Mouse (Mus musculus) CH12.LX (cell line): ENCODE data around the gene Wdfy1. TPM values are rescaled to one million over a fixed set of nuclear protein-coding genes. Genes with fewer than 3 reads are reported as not detected.

Source experiments
- DNase-seq: peaks from one replicate; pipeline ENCODE4 v3.0.0-alpha.2; 2013; ENCODE audit errors: extremely low read depth
- H3K27ac ChIP-seq: 2 replicates; pipeline ENCODE4 v1.5.1; 2012; ENCODE audit warnings: low read depth, mild to moderate bottlenecking, control low read depth, moderate library complexity; ENCODE audit not compliant: insufficient read depth
- H3K27me3 ChIP-seq: replicated peaks from 2 replicates; pipeline ENCODE3; 2012; ENCODE audit warnings: inconsistent platforms
- H3K36me3 ChIP-seq, 2 experiments: replicated peaks in 1 of 2; 2 replicates each; pipeline versions ENCODE3 to v1.6.1; 2012; ENCODE audit warnings: inconsistent platforms in 1 of 2, low read length in 1 of 2, mild to moderate bottlenecking in 1 of 2, mixed read lengths in 1 of 2, moderate library complexity in 1 of 2; ENCODE audit not compliant: control insufficient read depth in 1 of 2, insufficient read depth in 1 of 2
- H3K4me1 ChIP-seq, 2 experiments: 2 replicates each; pipeline ENCODE4 v1.6.1; 2012; ENCODE audit warnings: inconsistent platforms in 1 of 2, moderate library complexity in 1 of 2; ENCODE audit not compliant: insufficient read depth in 2 of 2, control insufficient read depth in 1 of 2
- H3K4me2 ChIP-seq: 2 replicates; pipeline ENCODE4 v1.6.1; 2012; ENCODE audit warnings: low read depth, mild to moderate bottlenecking, control low read depth; ENCODE audit not compliant: poor library complexity, insufficient read depth, severe bottlenecking
- H3K4me3 ChIP-seq, 3 experiments: fragments of 150-350 bp in 1 of 3; sonication (generic) in 1 of 3; replicated peaks in 1 of 3; 2 replicates each; pipeline versions ENCODE3 to v1.5.1; 2011 to 2012; ENCODE audit warnings: low read depth in 2 of 3, low read length in 2 of 3, mild to moderate bottlenecking in 2 of 3, moderate library complexity in 2 of 3, control low read depth in 1 of 3, improper control_type of control experiment in 1 of 3, inconsistent platforms in 1 of 3, mixed read lengths in 1 of 3; ENCODE audit not compliant: poor library complexity in 1 of 3
- H3K79me2 ChIP-seq: replicated peaks from 2 replicates; pipeline ENCODE4 v1.6.1; 2012; ENCODE audit warnings: mild to moderate bottlenecking, moderate library complexity; ENCODE audit not compliant: control insufficient read depth, poor library complexity, insufficient read depth, severe bottlenecking; ENCODE audit errors: extremely low read depth
- H3K9ac ChIP-seq: 2 replicates; pipeline ENCODE4 v1.6.1; 2012; ENCODE audit warnings: low read depth, mild to moderate bottlenecking, control low read depth, moderate library complexity; ENCODE audit not compliant: insufficient read depth
- H3K9me3 ChIP-seq: replicated peaks from 2 replicates; pipeline ENCODE3; 2012; ENCODE audit warnings: low read length, inconsistent platforms, mixed read lengths
- BHLHE40 ChIP-seq: IDR thresholded peaks from 2 replicates; pipeline ENCODE4 v1.6.1; 2011; ENCODE audit warnings: mild to moderate bottlenecking, low read depth, low read length, improper control_type of control experiment
- CHD1 ChIP-seq: IDR thresholded peaks from 2 replicates; pipeline ENCODE4 v1.6.1; 2012; ENCODE audit warnings: low read depth, low read length, improper control_type of control experiment, inconsistent platforms
- CHD2 ChIP-seq: IDR thresholded peaks from 2 replicates; pipeline ENCODE4 v1.6.1; 2011; ENCODE audit warnings: low read length, improper control_type of control experiment
- E2F4 ChIP-seq: IDR thresholded peaks from 2 replicates; pipeline ENCODE4 v1.6.1; 2011; ENCODE audit warnings: low read depth, low read length, improper control_type of control experiment; ENCODE audit not compliant: insufficient replicate concordance
- ELF1 ChIP-seq: IDR thresholded peaks from 2 replicates; pipeline ENCODE4 v1.6.1; 2014; ENCODE audit warnings: low read depth, mild to moderate bottlenecking, inconsistent platforms, low read length, improper control_type of control experiment
- EP300 ChIP-seq: IDR thresholded peaks from 2 replicates; pipeline ENCODE4 v1.6.1; 2011; ENCODE audit warnings: low read length, improper control_type of control experiment
- ETS1 ChIP-seq: conservative IDR thresholded peaks from 2 replicates; pipeline ENCODE4 v1.6.1; 2012; ENCODE audit warnings: low read depth, mild to moderate bottlenecking, inconsistent platforms, low read length, improper control_type of control experiment, moderate library complexity
- GABPA ChIP-seq: IDR thresholded peaks from 2 replicates; pipeline ENCODE4 v1.6.1; 2012; ENCODE audit warnings: low read depth, low read length, improper control_type of control experiment, inconsistent platforms; ENCODE audit not compliant: insufficient replicate concordance
- HCFC1 ChIP-seq: IDR thresholded peaks from 2 replicates; pipeline ENCODE4 v1.6.1; 2012; ENCODE audit warnings: low read depth, mild to moderate bottlenecking, inconsistent platforms, low read length, improper control_type of control experiment
- JUND ChIP-seq: conservative IDR thresholded peaks from 2 replicates; pipeline ENCODE4 v1.6.1; 2011; ENCODE audit warnings: low read depth, low read length, improper control_type of control experiment
- MAFK ChIP-seq: IDR thresholded peaks from 2 replicates; pipeline ENCODE4 v1.6.1; 2011; ENCODE audit warnings: low read length, improper control_type of control experiment; ENCODE audit not compliant: insufficient replicate concordance
- MAX ChIP-seq: IDR thresholded peaks from 2 replicates; pipeline ENCODE4 v1.6.1; 2011; ENCODE audit warnings: low read length, improper control_type of control experiment
- MYC ChIP-seq: IDR thresholded peaks from 2 replicates; pipeline ENCODE4 v1.6.1; 2011; ENCODE audit warnings: low read depth, mild to moderate bottlenecking, improper control_type of control experiment, low read length
- NRF1 ChIP-seq: IDR thresholded peaks from 2 replicates; pipeline ENCODE4 v1.6.1; 2014; ENCODE audit warnings: low read depth, mild to moderate bottlenecking, inconsistent platforms, low read length, improper control_type of control experiment, moderate library complexity
- PAX5 ChIP-seq: IDR thresholded peaks from 2 replicates; pipeline ENCODE4 v1.6.1; 2012; ENCODE audit warnings: low read length, inconsistent platforms, mixed read lengths
- POLR2AphosphoS2 ChIP-seq: IDR thresholded peaks from 2 replicates; pipeline ENCODE4 v1.6.1; 2011; ENCODE audit warnings: low read depth, low read length, improper control_type of control experiment
- RAD21 ChIP-seq: IDR thresholded peaks from 2 replicates; pipeline ENCODE4 v1.6.1; 2011; ENCODE audit warnings: low read depth, mild to moderate bottlenecking, low read length, improper control_type of control experiment, moderate library complexity
- SIN3A ChIP-seq: IDR thresholded peaks from 2 replicates; pipeline ENCODE4 v1.6.1; 2012; ENCODE audit warnings: low read length, improper control_type of control experiment, inconsistent platforms
- TCF12 ChIP-seq: IDR thresholded peaks from 2 replicates; pipeline ENCODE4 v1.6.1; 2014; ENCODE audit warnings: low read depth, mild to moderate bottlenecking, inconsistent platforms, low read length, improper control_type of control experiment
- UBTF ChIP-seq: IDR thresholded peaks from 2 replicates; pipeline ENCODE4 v1.6.1; 2012; ENCODE audit warnings: low read depth, mild to moderate bottlenecking, inconsistent platforms, low read length, improper control_type of control experiment, moderate library complexity
- USF1 ChIP-seq: IDR thresholded peaks from 2 replicates; pipeline ENCODE4 v1.6.1; 2014; ENCODE audit warnings: low read depth, mild to moderate bottlenecking, inconsistent platforms, low read length, improper control_type of control experiment
- ZC3H11A ChIP-seq: IDR thresholded peaks from 2 replicates; pipeline ENCODE4 v1.6.1; 2012; ENCODE audit warnings: low read depth, mild to moderate bottlenecking, inconsistent platforms, low read length, improper control_type of control experiment
- ZKSCAN1 ChIP-seq: IDR thresholded peaks from 2 replicates; pipeline ENCODE4 v1.6.1; 2012; ENCODE audit warnings: low read depth, inconsistent platforms, low read length, improper control_type of control experiment, borderline replicate concordance
- ZMIZ1 ChIP-seq: IDR thresholded peaks from 2 replicates; pipeline ENCODE4 v1.6.1; 2012; ENCODE audit warnings: low read depth, mild to moderate bottlenecking, inconsistent platforms, low read length, improper control_type of control experiment
- dilution Hi-C: fragments of 300-500 bp; cut with MboI; formaldehyde crosslinking; loops from 2 replicates; pipeline ENCODE4 v1.14.3; 2020; ENCODE audit warnings: low sequenced_read_pairs; ENCODE audit not compliant: extremely low pct_unique_long_range_greater_than_20kb, extremely low pct_ligation_motif_present
- in situ Hi-C: fragments of 300-500 bp; cut with MboI; formaldehyde crosslinking; loops from 3 replicates; pipeline ENCODE4 v1.14.3; 2019; ENCODE audit warnings: low sequenced_read_pairs, low pct_ligation_motif_present, low pct_unique_long_range_greater_than_20kb, mixed read lengths
- polyA plus RNA-seq: library from polyadenylated mRNA; unstranded; fragments of >175 nt; gene quantifications from 2 replicates; pipeline ENCODE4 v1.2.1, GENCODE M21; 2012; ENCODE audit warnings: low read depth; ENCODE audit not compliant: insufficient read length
- total RNA-seq, 2 experiments: library from RNA; depleted of rRNA; stranded (reverse); fragments of 300-350 nt in 1 of 2; fragments of >200 nt in 1 of 2; gene quantifications; 2 replicates each; pipeline ENCODE4 v1.2.3; 2012 to 2014

Gene Wdfy1
- total and polyA plus RNA-seq, 3 experiments = 56.3 to 86.3 (median 70.6) TPM

DNA sequence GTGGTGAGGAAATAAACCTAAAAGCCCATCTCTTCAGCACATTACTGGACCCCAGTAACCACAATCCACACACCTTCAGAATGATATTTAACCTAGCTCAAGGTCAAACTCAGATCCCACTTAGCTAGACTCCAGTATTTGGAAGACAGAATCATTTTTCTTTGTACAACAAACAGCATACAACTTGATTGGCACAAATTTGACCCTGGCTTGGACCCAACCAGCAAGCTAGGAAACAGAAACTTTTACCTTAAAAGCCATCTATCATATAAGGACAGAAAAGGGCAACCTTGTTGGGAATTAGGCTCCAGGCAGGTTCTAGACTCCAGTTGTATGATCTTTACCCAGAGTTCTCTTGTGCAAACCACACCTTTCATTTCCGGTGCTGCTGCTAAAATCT is 32.6 kb downstream of the Wdfy1 start:
- in situ Hi-C loops (no loop called here), dilution Hi-C loops (no loop called here)
- Histone ChIP-seq H3K36me3 (peaks cover 8 to 73% of the 10 kb centered on the region in 2 experiments), H3K27me3 (no peaks in the 10 kb centered on the region), H3K4me2 (no peak overlapping the region), H3K9ac (no peak overlapping the region), H3K4me3 (no peak overlapping the region), H3K9me3 (no peaks in the 10 kb centered on the region), H3K4me1 (0 out of 4 replicates have a peak, but pooled peaks cover 0 to 4% of the 10 kb centered on the region in 2 experiments), H3K27ac (no peak overlapping the region), H3K79me2 (peaks cover 3% of the 10 kb centered on the region; the same call in 1 of the 2 replicates)
- TF ChIP-seq E2F4 = no peak
- no peak for TF ChIP-seq USF1
- TF ChIP-seq GABPA = no peak
- TF ChIP-seq JUND = no peak
- TF ChIP-seq CHD2 = no peak
- no peak for TF ChIP-seq POLR2AphosphoS2
- TF ChIP-seq NRF1 = no peak
- TF ChIP-seq EP300 = no peak
- no peak for TF ChIP-seq ELF1
- no peak for TF ChIP-seq HCFC1
- no peak for TF ChIP-seq SIN3A
- TF ChIP-seq PAX5 = no peak
- TF ChIP-seq CHD1 = no peak
- no peak for DNase-seq

DNA sequence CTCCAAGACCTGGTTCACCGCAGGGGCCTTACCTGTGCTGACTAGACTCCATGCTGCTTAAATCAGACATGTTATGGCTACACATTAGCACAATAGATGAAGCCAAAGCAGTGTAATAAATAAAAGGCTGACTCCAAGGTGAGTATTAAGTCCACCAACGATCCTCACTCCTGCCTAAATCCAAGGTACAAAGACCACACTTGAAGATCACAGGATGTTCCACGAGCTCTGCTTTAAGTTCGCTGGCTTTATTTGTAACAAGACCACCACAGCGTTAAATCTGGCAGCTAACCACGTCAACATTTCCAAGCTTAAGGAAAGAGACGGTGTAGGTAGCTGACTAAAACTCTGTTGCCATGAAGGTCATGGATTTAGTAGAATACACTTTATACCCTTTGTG is 33.0 kb downstream of the Wdfy1 start:
- H3K4me2 ChIP-seq = no peak overlapping the region
- no peaks in the 10 kb centered on the region for H3K27me3 ChIP-seq
- dilution Hi-C loops = no loop called here
- 0 out of 4 replicates have a peak, but pooled peaks cover 0 to 4% of the 10 kb centered on the region in 2 experiments for H3K4me1 ChIP-seq
- no peak for TF ChIP-seq TCF12
- TF ChIP-seq MYC = no peak
- TF ChIP-seq SIN3A = no peak
- TF ChIP-seq MAFK = no peak
- TF ChIP-seq MAX = no peak
- no peak for TF ChIP-seq ZMIZ1
- TF ChIP-seq E2F4 = no peak
- no peak for TF ChIP-seq ZC3H11A
- no peak for TF ChIP-seq RAD21
- no peak for TF ChIP-seq UBTF
- TF ChIP-seq ZKSCAN1 = no peak
- no peak for TF ChIP-seq ETS1
- TF ChIP-seq BHLHE40 = no peak
- no peaks in the 10 kb centered on the region for H3K9me3 ChIP-seq
- DNase-seq = no peak
- no peak overlapping the region for H3K9ac ChIP-seq
- H3K79me2 ChIP-seq = peaks cover 3% of the 10 kb centered on the region; the same call in 1 of the 2 replicates
- peaks cover 12 to 76% of the 10 kb centered on the region in 2 experiments for H3K36me3 ChIP-seq
- H3K27ac ChIP-seq = no peak overlapping the region
- in situ Hi-C loops = no loop called here
- H3K4me3 ChIP-seq = no peak overlapping the region
